Mouse (Mus musculus) testis, postnatal 10 days (tissue): ENCODE data around the gene Anxa2.
A peak's percentile ranks its signal among the peaks of the same experiment; 100 is the strongest.

Experiments used
- DNase-seq: peaks from one replicate; pipeline ENCODE4 v3.0.0; 2021; ENCODE audit warnings: low spot score

Gene Anxa2

DNA sequence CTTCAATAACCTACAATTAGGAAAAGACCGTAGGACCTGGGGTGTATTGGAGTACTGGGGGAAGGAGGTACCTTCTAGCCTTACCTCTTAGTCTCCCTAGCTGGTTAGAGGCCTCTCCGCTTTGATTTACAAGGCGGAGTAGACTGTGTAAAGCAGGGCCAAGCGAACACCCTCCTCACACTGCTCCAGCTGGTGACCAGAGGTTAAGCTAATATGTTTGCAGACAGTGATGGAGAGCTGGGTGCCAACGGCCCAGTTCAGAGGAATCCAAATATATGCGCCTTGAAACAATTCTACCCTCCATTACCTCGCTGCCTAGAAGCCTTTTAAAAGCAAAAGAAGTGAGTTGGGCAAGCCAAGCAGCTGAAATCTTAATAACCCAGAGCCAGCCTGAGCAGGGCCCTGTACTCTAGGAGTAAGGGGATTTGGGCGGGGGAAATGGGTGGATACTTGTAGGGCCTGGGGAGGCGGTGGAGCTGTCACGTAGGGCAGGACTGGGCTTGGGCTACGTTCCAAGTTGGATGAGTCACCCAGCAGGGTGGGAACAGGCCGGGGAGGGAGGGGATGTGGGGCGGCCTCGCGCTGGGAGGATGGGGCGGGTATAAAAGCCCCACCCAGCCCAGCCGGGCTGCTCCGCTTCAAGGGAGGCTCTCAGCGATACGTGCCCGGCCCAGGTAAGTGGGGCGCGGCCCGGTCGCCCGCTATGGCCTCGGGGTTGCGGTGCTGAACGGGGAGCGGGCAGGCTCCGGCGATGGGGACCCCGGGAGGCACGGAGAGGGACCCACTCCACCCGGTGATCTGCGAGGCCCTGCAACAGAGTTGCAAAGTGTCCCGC is at the start of gene Anxa2:
Gene Anxa2 (plus strand): TSS at position 555 of the 835 bp plus-strand sequence.
- DNase-seq: peak; percentile 94

DNA sequence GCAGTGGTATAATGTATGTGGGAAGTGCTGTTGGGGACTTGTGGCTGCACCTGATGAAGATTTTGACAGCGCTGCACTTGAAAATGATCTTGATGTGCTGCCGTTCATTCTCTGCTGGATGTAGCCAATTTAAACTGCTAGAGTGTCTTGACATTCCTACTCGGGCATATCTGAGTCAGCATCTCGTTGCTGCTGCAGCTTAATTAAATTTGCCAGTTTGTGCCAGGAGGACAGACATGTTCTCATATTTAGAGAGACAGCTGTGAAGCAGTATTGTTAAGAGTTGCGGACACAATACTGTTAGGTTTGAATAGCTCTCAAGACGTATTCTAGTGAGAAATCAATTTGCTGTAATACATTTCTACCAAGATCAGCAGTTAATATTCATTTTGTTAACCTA is 48.7 kb upstream of the Anxa2 start:
- no peak for DNase-seq

DNA sequence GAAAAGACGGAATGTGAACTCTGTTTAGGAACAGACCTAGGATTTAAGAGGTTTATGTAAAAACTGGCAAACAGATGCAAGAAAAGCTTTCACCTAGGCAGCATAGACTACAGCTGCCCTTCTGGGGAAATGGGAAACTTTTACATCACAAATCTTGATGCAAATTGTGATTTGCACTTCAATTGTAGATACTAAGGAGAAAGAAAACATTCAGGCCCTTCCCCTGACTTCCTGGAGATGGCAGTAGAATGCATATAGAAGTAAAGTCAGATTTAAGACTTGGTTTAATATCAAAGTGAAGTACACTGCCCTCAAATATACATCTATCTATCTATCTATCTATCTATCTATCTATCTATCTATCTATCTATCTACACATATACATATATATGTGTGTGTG is 33.9 kb upstream of the Anxa2 start:
- no peak for DNase-seq

DNA sequence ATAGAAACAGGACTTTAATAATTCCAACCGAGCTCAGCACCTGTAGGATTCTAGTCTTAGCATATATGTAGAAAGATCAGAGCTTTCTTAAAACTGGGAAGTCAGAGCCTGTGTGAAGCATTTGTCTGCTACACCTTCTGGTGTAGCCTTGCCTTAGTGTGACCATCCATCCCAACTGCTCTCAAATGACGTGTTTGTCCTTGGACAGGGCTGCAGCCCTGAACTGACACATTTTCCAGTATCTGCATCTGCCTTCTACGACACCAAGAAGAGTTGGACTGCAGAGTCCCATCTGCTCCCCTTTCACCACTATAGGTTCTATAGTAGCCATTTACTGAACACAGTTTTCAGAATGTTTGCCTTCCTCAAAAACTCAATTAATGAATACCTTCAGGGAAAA is 22.9 kb upstream of the Anxa2 start:
- no peak for DNase-seq

DNA sequence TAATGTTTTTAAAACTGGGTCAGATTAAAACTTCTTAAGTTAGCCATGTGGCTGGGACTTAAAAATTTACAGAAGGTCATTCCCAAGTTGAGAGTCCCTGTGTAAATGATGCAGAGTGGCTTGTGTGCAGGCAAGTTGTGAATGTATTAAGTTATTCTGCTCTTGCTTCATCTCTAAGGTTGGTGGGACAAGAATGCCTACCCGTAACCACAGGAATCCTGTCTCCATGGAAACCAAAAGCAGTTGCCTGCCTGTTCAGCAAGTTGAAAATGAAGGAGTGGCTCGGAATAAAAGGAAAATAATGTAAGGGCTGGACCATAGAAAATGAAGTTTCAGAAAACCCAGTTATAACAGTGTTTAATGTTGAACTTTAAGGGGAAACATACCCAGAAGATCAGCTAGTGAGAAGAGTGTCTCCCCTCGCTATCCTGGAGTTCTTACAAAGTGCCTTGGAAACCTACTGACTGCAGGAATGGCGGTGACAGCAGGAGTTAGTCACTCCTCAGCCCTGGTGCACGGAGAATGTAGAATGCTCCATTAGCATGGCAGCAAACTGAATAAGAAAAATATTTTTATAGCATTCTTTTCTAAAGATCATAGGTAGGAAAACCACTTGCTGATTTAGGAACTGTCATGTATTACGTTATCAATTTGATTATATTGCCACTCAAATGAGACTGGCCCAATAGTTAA is 21.4 kb upstream of the Anxa2 start:
- no peak for DNase-seq

DNA sequence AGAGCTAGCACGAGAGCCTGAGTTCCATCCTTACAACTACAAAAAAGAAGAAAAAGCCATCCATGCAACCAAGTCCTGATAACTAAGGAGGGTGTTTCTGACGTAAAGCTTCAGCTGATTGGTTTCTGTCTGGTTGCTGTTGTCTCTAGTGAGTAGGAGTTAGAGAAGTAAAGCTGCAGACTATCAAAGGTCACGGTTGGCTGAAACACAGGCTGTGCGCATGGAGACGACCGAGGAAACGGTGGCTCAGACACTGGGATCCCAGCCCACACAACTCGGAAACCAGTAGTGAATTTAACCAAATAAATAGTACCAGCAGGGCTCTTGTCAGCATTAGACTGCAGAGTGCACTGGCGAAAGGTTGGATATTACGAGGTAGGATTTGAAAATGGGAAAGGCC is 18.2 kb upstream of the Anxa2 start:
- no peak for DNase-seq

DNA sequence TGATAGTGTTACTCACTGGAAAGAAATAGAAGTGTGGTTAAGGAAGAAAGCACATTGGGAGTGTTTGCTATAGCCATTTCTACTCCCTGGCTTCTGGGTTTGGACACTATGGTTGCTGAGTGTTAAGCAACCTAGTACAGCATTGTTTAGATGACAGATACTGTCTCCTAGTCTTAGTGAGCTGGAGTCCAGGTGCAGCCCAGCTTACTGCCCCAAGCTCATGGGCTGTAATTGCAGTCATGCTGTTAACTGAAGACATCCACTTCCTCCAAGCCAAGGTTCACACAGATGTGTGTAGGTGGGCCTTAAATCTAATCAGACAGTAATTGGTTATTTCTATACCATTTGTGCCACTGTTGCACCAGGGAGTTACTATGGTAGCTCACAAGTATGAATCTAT is 17.8 kb upstream of the Anxa2 start:
- DNase-seq: no peak

DNA sequence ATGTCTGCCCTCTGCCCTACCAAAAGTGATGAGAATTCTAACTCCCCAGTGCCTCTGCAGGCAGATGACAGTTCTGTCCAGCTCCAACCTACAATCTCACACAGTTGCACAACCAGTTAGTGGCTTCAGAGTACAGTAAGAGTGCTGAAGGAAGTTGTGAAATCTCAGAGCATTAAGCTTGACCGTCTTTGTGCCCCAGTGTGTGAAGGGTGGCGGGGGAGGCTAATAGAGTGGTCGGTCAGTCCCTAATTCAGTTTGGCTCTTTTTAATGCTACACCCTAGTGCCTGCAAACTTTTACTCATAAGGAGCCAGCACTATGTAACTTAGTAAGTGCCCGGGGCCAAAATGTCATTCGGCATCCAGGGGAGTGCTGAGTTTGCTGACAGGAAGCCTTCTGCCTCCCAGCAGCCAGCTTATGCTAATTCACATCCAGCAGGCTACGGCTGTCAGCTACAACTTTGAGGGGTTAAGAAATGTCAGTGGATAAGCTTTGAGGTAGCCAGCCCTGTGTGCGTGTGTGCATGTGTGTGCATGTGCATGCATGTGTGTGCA is 13.5 kb upstream of the Anxa2 start:
- DNase-seq: no peak

DNA sequence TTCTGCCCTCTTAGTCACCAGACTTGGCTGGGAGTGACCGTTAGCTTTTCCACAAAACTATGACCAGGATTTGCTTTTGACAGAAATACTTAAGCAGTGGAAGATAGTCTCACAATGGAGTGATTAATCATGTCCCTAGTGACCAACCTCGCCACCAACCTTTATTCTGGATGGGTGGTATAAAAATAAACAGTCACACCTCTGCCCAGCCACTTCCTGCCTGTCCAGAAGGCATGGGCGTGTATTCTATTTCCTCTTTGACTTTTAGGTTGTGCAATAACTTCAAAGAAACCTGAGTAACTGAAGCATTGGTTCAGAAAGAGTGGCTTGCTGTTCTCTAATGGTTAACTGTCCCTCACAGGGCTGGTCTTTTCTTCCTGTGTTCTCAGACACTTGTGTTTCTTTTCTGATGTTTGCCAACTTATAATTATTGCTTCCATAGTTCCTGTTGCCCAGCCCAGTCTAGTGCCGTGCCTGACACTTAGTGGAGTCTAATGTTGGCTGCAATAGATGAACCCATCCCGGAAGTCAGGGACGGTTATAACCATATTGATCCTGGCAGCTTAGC is 10.9 kb upstream of the Anxa2 start:
- DNase-seq: no peak

DNA sequence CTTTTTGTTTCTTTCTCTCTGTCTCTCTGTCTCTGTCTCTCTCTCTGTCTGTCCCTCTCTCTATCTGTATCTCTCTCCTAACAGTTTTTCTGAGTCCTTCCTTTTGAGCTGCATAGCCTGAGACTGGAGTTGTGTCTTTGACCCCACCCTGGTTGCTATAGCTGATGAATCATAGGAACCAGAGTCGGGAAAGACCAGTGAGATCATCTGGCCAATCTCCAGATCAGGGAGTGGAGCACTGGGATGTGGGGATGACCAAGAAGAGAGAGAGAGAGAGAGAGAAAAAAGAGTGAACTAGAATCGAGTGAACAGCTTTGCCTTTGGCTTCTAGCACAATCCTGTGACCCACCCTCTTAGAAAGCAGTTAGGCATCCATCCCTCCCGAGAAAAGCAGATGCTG is 10.2 kb upstream of the Anxa2 start:
- no peak for DNase-seq

DNA sequence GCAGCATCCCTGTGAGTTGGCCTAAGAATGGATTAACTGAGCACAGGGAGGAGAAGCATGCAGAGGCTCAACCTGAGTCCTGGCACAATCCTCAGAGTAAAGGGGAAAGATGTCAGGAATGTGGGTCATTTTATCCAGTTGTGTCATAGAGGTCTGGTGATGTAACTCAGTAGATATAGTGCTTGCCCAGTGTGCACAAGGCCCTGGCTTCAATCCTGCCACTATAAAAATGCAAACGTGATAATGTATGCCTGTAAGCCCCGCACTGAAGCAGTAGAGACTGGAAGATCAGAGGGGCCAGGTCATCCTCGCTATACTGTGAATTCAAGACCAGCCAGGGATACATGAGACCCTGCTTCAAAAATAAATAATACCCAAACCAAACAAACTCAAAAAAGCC is 4.6 kb upstream of the Anxa2 start:
- DNase-seq: no peak

DNA sequence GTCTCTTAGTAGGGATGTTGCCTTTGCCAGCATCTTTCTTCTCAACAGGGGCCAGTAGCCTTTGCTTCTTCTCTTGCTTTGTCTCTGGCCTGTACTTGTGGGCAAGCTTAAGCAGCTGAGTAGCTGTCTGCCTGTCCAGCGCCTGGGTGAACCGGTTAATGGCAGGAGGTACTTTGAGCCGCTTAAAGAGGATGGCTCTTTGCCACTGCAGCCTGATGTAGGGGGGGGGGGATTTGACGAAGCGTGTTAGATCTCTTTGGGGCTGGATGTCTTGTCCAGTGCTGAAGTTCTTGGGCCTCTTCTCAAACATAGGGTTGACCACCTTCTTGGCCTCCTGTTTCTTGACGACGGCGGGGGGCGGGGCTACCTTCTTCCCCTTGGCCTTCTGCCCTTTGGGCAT is 2.8 kb upstream of the Anxa2 start:
- DNase-seq: no peak

DNA sequence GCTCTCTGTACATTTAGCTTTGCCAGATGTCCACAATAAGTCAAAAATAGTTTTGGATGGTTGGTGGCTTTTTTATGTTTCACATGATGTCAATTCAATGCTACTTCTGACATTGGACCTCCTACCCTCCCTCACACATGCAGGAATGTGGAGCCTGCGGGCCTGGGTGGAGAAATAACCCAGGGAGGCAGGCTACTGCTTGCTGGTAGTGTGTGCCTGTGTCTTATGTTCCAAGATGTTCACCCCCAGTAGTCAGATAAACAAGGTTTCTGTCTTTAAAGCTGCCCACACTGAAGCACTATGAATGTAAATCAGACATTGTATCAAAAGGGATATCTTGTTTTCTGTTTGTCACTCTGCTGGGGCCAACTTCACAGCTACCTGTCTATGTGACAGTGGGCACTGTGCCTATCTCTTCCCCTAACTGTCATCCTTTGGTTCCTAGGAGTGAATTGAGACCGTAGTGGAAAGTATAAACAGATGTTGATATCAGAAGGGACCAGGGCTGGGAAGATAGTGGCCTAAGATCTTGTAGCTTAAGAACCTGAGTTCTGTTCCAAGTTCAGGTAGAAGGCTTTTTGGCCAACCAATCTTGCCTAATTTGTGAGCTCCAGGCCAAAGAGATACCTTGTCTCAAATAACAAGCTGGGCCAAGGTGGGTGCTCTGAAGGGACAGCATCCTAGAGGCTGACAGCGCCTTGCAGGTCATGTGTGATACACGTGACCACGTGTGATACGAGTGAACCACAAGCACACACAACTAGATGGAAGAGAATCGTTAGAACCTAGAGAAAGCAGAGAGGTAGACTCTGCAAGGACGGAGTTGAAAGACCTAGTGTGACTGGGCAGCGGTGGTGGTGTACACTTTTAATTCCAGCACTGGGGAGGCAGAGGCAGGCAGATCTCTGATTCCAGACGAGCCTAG is 1.3 kb upstream of the Anxa2 start:
- no peak for DNase-seq

DNA sequence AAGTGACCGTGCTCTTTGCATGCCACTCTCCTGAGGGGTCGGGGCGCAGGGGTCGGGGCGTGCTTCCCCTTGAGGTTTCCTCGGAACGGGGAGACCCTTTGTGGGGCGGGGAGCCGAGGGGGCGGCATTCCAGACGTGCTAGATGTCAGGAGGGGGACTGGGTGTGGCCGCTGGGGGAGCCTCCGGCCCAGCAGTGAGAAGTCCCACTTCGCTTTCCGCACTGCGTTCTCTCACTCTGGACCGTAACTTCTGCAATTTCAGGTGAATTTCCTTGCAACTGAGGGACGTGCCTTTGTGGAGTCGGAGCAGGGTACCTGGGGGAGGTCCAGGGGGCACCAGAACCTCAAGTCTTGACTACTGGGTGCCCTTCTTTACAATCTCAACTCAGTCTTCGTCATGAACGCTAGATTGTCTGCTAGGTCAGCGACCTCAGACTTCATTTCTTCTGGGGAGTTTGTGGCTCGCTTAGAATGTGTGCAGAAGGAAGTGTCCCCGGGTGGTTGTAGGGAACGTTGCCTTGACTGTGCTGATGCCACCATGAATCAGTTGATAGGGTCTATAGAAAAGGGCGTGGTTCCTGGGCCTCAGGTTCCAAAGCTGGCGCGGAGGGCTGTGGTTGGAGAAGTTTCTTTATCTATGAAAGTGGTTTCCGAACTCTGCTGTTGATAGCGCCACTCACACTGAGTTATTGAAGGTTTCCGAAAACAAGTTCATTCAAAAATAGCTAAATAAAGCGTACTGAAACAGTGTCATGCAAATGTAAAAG is 664 bp downstream of the Anxa2 start:
- DNase-seq: peak; percentile 73

DNA sequence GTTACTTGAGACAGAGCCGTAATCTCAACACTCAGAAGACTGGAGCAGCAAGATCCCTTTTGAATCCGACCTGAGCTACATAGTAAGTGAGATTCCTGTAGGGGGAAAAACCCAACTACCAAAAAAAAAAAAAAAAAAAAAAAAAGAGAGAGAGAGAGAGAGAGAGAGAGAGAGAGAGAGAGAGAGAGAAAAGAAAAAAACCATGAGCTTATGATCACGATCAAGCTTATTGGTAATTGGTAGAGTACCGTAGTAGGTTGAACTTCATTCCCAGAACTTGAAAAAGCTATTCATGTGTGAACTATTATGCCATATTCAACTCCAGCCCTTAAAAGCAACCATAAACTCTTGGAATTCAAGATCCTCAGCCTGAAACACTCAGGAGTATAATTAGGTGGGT is 1.3 kb downstream of the Anxa2 start:
- no peak for DNase-seq

DNA sequence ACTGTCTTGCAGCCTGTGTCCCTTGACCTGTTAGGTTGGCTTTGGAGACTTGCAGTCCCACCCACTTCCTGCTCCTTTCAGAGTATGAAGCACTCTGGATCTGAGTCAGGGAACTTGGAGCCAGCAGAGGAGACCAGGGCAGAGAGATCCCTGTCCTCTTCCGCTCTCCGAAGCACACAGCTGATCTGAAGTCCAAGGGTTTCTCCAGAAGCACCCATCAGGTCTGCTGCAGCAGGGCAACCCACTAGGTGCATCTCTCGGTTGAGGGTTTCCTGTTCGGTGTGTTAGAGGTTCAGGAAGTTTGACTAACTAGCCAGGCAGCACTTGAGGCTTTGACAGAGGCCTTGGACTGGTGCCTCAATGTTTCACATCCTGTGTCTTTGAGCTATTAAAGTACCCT is 2.0 kb downstream of the Anxa2 start:
- DNase-seq: no peak

DNA sequence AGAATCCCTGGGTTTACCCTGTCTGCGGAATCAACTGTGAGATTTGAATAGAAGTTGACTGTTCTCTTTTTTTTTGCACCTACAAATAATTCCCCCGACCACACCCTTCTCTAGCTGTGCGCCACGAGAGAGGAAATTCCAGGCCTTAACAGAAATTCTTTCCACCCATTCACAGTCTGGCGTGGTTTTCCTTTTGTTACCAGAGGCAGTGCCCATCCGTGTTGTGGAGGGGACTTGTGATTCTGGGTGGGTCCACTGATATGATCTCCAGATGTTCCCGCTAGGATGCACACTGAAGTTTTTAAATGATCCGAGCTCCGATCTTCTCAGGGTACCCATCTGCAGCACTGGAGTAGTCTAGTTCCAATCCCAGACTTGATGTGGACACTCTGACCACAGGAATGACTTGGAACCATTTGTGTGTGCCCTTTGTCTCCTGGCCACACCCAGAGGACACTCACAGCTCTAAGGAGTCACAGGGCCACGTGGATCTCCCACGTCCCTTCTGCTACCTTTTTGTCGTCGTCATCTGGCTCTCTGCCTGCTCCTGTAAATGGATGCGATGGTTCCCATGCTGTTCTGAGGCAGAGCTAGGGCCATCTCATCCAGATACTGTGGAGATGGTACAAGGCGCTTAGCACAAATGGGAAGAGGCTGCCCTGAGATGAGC is 3.1 kb downstream of the Anxa2 start:
- no peak for DNase-seq

DNA sequence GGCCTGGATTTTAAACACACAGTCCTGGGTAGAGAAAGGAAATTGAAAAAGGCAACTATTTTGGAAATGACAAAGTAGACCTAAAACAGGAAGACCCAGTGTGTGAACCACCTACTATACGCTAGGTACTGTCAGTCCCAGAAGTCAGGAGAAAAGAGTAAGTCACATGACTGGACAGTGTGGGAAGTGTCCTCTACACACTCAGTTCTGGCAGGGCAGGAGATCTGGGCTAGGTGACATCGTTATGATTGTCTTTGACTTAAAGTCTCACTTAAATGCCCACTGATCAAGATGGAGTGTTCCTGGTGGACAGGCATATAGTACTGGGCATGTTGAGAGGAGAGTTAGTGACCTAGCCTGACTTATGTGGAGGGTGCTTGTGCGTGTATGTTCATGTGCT is 3.7 kb downstream of the Anxa2 start:
- DNase-seq: no peak

DNA sequence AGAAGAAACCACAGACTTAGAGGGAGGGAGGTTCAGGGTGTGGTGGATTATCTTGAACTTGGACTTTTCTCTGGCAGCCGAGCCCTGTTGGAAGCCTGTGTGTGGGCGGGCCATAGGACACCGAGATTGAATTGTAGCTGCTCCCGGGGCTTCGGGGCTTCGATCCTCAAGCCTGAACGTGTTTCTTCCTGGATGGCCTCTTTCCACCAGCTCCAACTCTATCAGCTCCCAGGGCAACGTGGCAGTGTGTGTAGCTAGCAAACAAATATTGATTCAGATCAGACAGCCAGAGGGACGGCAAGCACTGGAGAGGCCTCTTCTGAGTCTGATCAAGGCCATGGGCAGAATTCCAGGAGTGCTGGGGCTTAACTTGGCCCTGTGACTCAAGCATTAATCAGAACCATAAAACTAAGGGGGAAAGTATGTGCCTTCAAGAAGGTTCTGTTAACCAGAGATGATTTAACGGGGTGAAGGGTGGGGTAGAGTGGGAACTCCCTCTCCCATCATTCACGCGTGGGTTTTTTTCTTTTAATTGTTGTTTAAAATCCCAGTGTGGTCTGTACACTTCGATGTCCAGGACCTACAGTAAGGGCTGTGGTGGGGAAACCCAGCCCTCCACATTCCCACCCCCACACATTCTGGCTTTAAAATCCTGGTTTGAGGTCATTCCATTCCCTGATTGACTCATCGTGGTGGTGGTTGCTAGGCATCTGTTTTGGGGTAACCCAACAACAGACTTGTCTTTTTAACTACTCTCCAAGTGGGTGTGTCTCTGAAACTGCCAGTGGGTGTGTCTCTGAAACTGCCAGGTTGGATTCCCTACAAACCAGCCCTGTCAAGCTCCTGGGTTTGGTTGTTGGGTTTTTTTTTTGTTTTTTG is 4.6 kb downstream of the Anxa2 start:
- DNase-seq: peak; percentile 86

DNA sequence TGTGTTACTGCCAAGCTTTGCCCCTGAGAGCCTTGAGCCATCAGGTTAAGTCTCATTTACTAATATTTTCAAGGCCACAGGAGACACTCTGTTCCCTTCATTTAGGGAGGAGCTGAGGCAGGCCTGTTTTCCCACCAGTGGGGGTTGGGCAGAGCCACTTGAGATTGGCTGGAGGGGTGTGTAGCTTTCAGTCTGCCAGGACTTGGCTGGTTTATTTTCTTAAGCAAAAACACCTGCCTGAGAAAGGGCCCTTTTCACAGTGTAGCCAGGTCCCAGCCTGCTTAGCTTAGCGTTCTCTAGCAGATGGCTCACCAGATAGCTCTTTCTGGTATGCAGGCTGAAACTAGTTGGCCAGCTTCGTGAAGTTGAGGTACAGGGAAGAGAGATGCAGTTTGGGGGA is 5.6 kb downstream of the Anxa2 start:
- DNase-seq: peak; percentile 92
